Mouse (Mus musculus) myocyte (in vitro differentiated cells): Measurements from ENCODE around the gene Rnf183.

ENCODE experiments used
- CEBPB ChIP-seq: IDR thresholded peaks from 2 replicates; pipeline ENCODE4 v1.6.1; 2011; ENCODE audit warnings: mild to moderate bottlenecking, moderate library complexity; ENCODE audit not compliant: poor library complexity, insufficient read depth, severe bottlenecking
- E2F4 ChIP-seq: IDR thresholded peaks from one replicate; pipeline ENCODE4 v1.6.1; 2011; ENCODE audit warnings: mild to moderate bottlenecking, control low read depth, moderate library complexity; ENCODE audit not compliant: insufficient read depth
- MYOG ChIP-seq, 3 experiments: IDR thresholded peaks; one replicate each; pipeline ENCODE4 v1.6.1; 2011; ENCODE audit warnings: control low read depth in 2 of 3, low read depth in 2 of 3, mild to moderate bottlenecking in 2 of 3; ENCODE audit not compliant: insufficient read length in 2 of 3, control insufficient read depth in 1 of 3, insufficient read depth in 1 of 3
- POLR2A ChIP-seq: IDR thresholded peaks from one replicate; pipeline ENCODE4 v1.6.1; 2011; ENCODE audit warnings: low read depth, mild to moderate bottlenecking, control low read depth, moderate library complexity; ENCODE audit not compliant: insufficient read length
- SRF ChIP-seq: IDR thresholded peaks from one replicate; pipeline ENCODE4 v1.6.1; 2011; ENCODE audit warnings: low read depth; ENCODE audit not compliant: control insufficient read depth, insufficient read length
- USF1 ChIP-seq: IDR thresholded peaks from one replicate; pipeline ENCODE4 v1.6.1; 2011; ENCODE audit warnings: low read depth, mild to moderate bottlenecking, control low read depth, moderate library complexity

DNA sequence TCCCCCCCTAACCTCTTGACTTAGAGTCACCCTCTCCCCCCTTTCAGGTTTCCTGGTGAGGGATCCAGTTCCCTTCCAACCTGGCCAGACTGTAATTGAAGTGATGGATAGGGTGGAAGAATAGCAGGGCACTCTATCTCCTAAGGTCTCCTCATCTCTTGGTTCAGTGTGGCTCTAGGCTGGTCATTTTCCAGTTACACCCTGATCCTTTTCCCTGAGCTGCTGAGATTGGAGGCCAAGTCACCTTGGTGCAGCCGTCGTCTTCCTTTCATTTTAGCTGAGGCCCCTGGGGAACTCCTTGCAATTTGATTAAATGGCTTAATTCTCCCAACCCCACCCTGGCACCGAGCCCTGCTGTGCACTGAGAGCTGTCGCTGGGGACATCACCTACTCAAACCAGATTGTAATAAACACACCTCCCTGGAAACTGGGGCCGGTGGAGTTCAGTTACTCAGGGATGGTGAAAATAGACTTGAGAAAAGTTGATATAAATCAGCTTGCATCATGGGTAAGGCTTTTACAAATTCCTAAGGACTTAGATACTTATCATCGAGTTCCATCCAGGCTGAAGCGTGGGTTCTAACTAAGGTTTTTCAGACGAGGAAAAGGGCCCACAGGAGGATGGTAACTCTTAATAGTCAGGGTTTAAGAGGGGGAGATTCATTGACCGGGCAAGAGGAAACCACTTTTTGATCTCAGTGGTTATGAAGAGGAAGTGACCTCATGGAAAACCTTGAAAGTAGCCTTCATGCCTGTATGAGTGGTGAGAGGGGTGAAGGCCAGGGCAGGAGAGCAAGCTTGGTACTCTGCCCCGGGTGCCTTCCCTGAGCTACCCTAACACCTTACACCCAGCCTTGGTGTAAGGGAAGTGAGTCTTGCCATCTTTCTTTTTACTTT, 45.9 kb upstream of the Rnf183 start:
- no peak for TF ChIP-seq POLR2A
- no peak for TF ChIP-seq CEBPB
- TF ChIP-seq USF1, result no peak
- no peak for TF ChIP-seq SRF
- no peak for TF ChIP-seq E2F4
- no peak for TF ChIP-seq MYOG (IDR thresholded peaks at IDR 0.05; ENCODE audit: control insufficient read depth in 1 of 3, insufficient read depth in 1 of 3, insufficient read length in 2 of 3, low read depth in 2 of 3)
